Mouse (Mus musculus) neutrophil, adult 59 days (primary cell): ENCODE data around the gene Hoxb8. TPM values are rescaled to one million over a fixed set of nuclear protein-coding genes. Genes with fewer than 3 reads are reported as not detected.

Experiments
- total RNA-seq, 2 experiments: library from RNA; stranded (reverse); gene quantifications; 1 replicate in 1 of 2; 2 replicates in 1 of 2; pipeline ENCODE4 v1.2.4; 2023

Hoxb8 gene
- not detected for total RNA-seq

GRCm38 (mm10) chr11:96281855-96282570 is at the start of gene Hoxb8:
Hoxb8 (plus strand) TSS chr11:96281905.

DNA sequence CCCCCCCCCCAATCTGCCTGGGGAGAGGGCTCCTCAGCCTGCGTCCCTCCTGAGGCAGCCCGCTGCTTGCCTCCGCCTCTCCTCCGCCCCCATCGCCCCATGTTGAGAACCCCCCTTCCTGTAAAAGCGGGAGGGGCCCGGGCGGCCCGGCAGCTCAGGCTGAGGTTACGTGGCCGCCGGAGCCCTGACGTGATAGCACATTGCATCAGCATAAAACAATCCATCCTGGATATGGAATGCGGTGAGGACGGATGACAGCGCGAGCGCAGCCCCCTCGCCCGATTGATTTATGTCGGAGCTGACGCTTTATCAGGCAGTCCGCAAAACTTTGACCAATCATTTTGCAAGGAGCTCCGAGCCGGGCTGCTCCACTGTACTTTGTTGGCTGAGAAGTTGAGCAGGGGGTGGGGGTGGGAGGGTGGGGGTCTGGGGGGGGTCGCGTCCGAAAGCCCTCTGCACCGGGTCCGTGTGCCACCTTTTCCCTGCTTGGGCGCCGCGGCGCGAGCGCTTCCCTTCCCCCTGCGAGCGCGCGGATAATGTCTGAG is 10.6 kb upstream of the Hoxb8 start, which contains the start of gene Hoxb9:
Gene Hoxb9, plus strand, starts transcription at position 462 of the 545 bp plus-strand sequence.

GRCm38 (mm10) chr11:96285771-96286738 is 4.3 kb downstream of the Hoxb8 start, which contains the start of gene Hoxb7:
Hoxb7 (plus strand) TSS chr11:96286623.

GRCm38 (mm10) chr11:96291681-96292564 is 10.2 kb downstream of the Hoxb8 start, which contains the start of gene Hoxb6:
Hoxb6 (plus strand) TSS chr11:96292476.

GRCm38 (mm10) chr11:96303151-96304099 is 21.7 kb downstream of the Hoxb8 start, which contains the start of gene Hoxb5:
Hoxb5 (plus strand) TSS chr11:96303336.

GRCm38 (mm10) chr11:96317608-96318367 is 36.1 kb downstream of the Hoxb8 start, which contains the start of gene Hoxb4:
Hoxb4 (plus strand) TSS chr11:96318267.

DNA sequence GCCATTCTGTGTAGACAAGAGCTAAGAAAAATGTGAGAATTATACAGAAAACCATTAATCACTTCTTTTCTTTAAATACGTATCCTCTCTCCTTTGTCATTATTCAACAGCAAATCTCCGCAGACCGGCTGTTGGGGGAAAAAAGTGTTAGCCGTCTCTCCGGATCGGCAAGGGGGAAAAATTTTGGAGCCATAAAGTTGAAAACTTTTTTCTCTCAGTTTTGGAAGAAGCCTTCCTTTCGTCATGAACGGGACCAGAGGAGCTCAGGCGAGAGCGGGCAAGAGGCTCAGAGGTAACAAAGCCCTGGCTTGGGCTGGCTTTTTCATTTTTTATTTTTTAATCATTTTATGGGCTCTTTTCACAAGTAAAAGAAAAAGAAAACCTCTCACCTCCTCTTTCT is 41.4 kb downstream of the Hoxb8 start, which contains the start of gene Hoxb3:
Gene Hoxb3, plus strand, starts transcription at position 173 of the 400 bp plus-strand sequence.

Other genes with a start within 250 kb of the Hoxb8 start
- 10 to 100 TPM; 53.3 to 63.4 TPM for gene Snf8, start 247.0 kb upstream of the Hoxb8 start, total RNA-seq
- gene Ube2z, start 216.5 kb upstream of the Hoxb8 start, total RNA-seq: 10 to 100 TPM; 32.3 to 33.4 TPM
- gene Atp5g1, start 206.2 kb upstream of the Hoxb8 start, total RNA-seq: 10 to 100 TPM; 90.1 to 93.2 TPM
- not detected for gene Calcoco2, start 169.9 kb upstream of the Hoxb8 start, total RNA-seq
- not detected for gene Ttll6, start 148.1 kb upstream of the Hoxb8 start, total RNA-seq
- not detected for gene Hoxb13, start 87.6 kb upstream of the Hoxb8 start, total RNA-seq
- not detected for gene Hoxb9, start 10.4 kb upstream of the Hoxb8 start, total RNA-seq
- not detected for gene Hoxb7, start 4.7 kb downstream of the Hoxb8 start, total RNA-seq
- not detected for gene Hoxb6, start 10.6 kb downstream of the Hoxb8 start, total RNA-seq
- gene Hoxb5, start 21.4 kb downstream of the Hoxb8 start, total RNA-seq: not detected
- gene Hoxb4, start 36.4 kb downstream of the Hoxb8 start, total RNA-seq: 1 to 10 TPM; 4.1 to 4.5 TPM
- gene Hoxb3, start 41.4 kb downstream of the Hoxb8 start, total RNA-seq: 1 to 10 TPM in 1 of 2 experiments, under 1 TPM in 1; 0.84 to 1.8 TPM
- not detected for gene Hoxb2, start 68.6 kb downstream of the Hoxb8 start, total RNA-seq
- 1 to 10 TPM in 1 of 2 experiments, under 1 TPM in 1; 0.46 to 1.0 TPM for gene Hoxb1, start 83.8 kb downstream of the Hoxb8 start, total RNA-seq
- gene Skap1, start 182.7 kb downstream of the Hoxb8 start, total RNA-seq: under 1 TPM; 0.84 to 0.98 TPM